Mouse (Mus musculus): ENCODE results near the gene Cdkal1.

DNA sequence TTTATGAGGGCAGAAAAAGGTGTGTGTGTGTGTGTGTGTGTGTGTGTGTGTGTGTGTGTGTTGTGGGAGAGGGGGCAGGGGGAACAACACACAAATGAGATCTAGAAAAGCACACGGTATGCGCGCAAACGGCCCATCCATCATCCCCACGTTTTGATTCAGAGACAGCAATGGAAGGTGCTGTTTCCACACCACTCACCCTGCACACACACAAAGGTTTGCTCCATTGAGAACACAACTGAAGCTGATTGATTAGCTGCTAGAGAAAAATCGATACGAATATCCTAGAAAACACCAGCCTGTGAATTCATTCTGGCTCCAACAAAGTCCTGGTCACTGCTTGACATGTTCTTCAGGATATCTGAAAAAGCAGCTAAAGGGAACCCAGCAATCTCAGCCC is 233.6 kb downstream of the Cdkal1 start:
- TF ChIP-seq CTCF (conservative IDR thresholded peaks at IDR 0.05; ENCODE audit: insufficient read depth, insufficient read length, low read depth, low read length) (no peak), POLR2A (IDR thresholded peaks at IDR 0.05; ENCODE audit: low read depth, low read length) (no peak)
